Mouse (Mus musculus): ENCODE results near the gene Rassf3.
A peak's percentile ranks its signal among the peaks of the same experiment; 100 is the strongest.

Rassf3 gene

GRCm38 (mm10) chr10:121476190-121476967, at the start of gene Rassf3:
Gene Rassf3, minus strand, starts transcription at chr10:121476347.
- peak; percentile 94 for DNase-seq

GRCm38 (mm10) chr10:121520923-121521585, 44.9 kb upstream of the Rassf3 start:
- no peak for DNase-seq

GRCm38 (mm10) chr10:121519710-121520109, 43.6 kb upstream of the Rassf3 start:
- DNase-seq = no peak

- peak; percentile 40 to 49 for DNase-seq
These were observed 40.0 kb upstream of the Rassf3 start for GRCm38 (mm10) chr10:121516008-121516600.

GRCm38 (mm10) chr10:121509751-121510643, 33.9 kb upstream of the Rassf3 start:
- no peak for DNase-seq

- no peak for DNase-seq
These were observed 31.8 kb upstream of the Rassf3 start for GRCm38 (mm10) chr10:121507755-121508544.

- peak; percentile 81 to 88 for DNase-seq
These were observed 30.8 kb upstream of the Rassf3 start for GRCm38 (mm10) chr10:121506731-121507583.

- DNase-seq = no peak
These were observed 29.8 kb upstream of the Rassf3 start for GRCm38 (mm10) chr10:121505929-121506328.

GRCm38 (mm10) chr10:121504973-121505911, 29.1 kb upstream of the Rassf3 start:
- peak; percentile 83 to 87 for DNase-seq

- no peak for DNase-seq
These were observed 25.0 kb upstream of the Rassf3 start for GRCm38 (mm10) chr10:121501160-121501559.

- DNase-seq = no peak
These were observed 23.9 kb upstream of the Rassf3 start for GRCm38 (mm10) chr10:121500034-121500433.

- DNase-seq = no peak
These were observed 22.9 kb upstream of the Rassf3 start for GRCm38 (mm10) chr10:121499063-121499462.

- DNase-seq = no peak
These were observed 22.3 kb upstream of the Rassf3 start for GRCm38 (mm10) chr10:121498481-121498904.

GRCm38 (mm10) chr10:121497968-121498367, 21.8 kb upstream of the Rassf3 start:
- no peak for DNase-seq

- DNase-seq = no peak
These were observed 20.5 kb upstream of the Rassf3 start for GRCm38 (mm10) chr10:121496616-121497015.

- DNase-seq = no peak
These were observed 17.9 kb upstream of the Rassf3 start for GRCm38 (mm10) chr10:121494163-121494425.

- no peak for DNase-seq
These were observed 17.4 kb upstream of the Rassf3 start for GRCm38 (mm10) chr10:121493374-121494162.

- no peak for DNase-seq
These were observed 16.6 kb upstream of the Rassf3 start for GRCm38 (mm10) chr10:121492608-121493315.

Data from thymus, adult 18-20 months (tissue).